Mouse (Mus musculus): ENCODE data around the gene Amy2a3. TPM values are rescaled to one million over a fixed set of nuclear protein-coding genes. Genes with fewer than 3 reads are reported as not detected.

Gene Amy2a3
- 2,470 TPM for polyA plus RNA-seq (2014; fragmentation: Illumina TruSeq; extraction: RNeasy Lipid Tissue Mini Kit (QIAGEN cat#74804); ENCODE audit: low replicate concordance)

DNA sequence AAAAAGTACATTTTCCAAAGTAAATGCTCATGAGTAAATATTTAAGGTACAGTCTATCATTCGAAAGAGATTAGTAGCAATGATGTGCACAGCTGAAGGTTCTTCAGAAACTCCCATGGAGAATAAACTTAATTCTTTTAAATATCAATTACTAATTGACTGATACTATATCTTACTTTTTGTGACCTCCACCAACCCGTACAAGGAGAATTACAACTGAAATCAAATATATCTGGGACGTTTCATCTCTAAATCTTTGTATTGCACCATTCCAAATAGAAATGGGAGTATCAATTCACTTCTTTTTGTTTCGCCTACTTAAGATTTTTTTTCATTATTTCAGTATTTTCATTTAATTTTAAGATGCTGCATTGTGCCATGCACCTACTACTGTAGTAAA lies at the start of gene Amy2a3:
Gene Amy2a3 (minus strand): TSS at position 101 of the 400 bp plus-strand sequence.

GRCm38 (mm10) chr3:113356558-113356957 lies 32.7 kb upstream of the Amy2a3 start, which contains the start of gene Amy2a2:
TSS of gene Amy2a2 (minus strand) at chr3:113356658.

GRCm38 (mm10) chr3:113291349-113291748 lies 32.5 kb downstream of the Amy2a3 start, which contains the start of gene Amy2a4:
TSS of gene Amy2a4 (minus strand) at chr3:113291449.

Other genes starting within 250 kb of the Amy2a3 start
- 1,367 TPM for gene Amy2a5, start 65.2 kb downstream of the Amy2a3 start, polyA plus RNA-seq (2014; fragmentation: Illumina TruSeq; extraction: RNeasy Lipid Tissue Mini Kit (QIAGEN cat#74804); ENCODE audit: low replicate concordance)
- 2,470 TPM for gene Amy2a4, start 32.6 kb downstream of the Amy2a3 start, polyA plus RNA-seq (2014; fragmentation: Illumina TruSeq; extraction: RNeasy Lipid Tissue Mini Kit (QIAGEN cat#74804); ENCODE audit: low replicate concordance)
- gene Amy2a2, start 32.6 kb upstream of the Amy2a3 start, polyA plus RNA-seq (2014; fragmentation: Illumina TruSeq; extraction: RNeasy Lipid Tissue Mini Kit (QIAGEN cat#74804); ENCODE audit: low replicate concordance): 2,470 TPM
- gene Amy2a1, start 208.4 kb upstream of the Amy2a3 start, polyA plus RNA-seq (2014; fragmentation: Illumina TruSeq; extraction: RNeasy Lipid Tissue Mini Kit (QIAGEN cat#74804); ENCODE audit: low replicate concordance): not detected

Measured in small intestine, adult 10 weeks (tissue).